ENCODE assay signal across 28 mouse cellular contexts in the genomic region with DNA sequence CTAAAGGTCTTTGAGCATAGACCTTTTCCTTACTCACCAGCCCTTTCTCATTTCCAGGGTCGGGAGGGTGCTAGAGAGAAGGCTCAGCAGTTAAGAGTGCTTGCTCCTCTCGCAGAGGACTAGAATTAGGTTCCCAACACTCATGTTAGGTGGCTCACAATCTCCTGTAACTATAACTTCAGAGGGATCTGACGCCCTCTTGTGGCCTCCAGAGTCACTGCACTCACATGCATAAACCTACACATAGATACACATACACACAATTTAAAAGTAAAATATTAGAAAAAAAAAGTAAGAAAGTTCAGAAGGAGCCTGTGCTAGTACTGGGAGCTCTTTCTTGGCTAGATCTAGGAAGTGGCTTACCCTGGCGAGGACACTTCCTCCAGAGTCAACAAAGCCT. TPM values are rescaled to one million over a fixed set of nuclear protein-coding genes. Genes with fewer than 3 reads are reported as not detected.
DNase-seq lines count a peak whose midpoint lies in the region; ATAC-seq and TF ChIP-seq lines count a peak whose summit lies in the region.
"Had no signal": no experiment of that assay in that cellular context is flagged by ENCODE, and none has a peak within 500 bp of the region (broad histone marks: within the 10 kb centered on the region; RNA-seq: fewer than 3 reads in every experiment).

No protein-coding gene starts in this region.

- WGBS in heart, adult 2 months: 93% methylated on average over 4 of the region's 4 CpGs
- WGBS in liver, postnatal 0 days (ENCODE audit: insufficient replicate concordance): 85% methylated on average over 4 of the region's 4 CpGs
- 73% methylated on average over 4 of the region's 4 CpGs for whole genome bisulfite sequencing in liver, embryonic 12.5 days (ENCODE audit: insufficient replicate concordance)

- H3K36me3 ChIP-seq in heart, adult 2 months (ENCODE audit: control insufficient read depth, insufficient read depth, low read length): no peaks in the 10 kb centered on the region
- no peaks in the 10 kb centered on the region for H3K36me3 ChIP-seq in liver, postnatal 0 days (replicated peaks; ENCODE audit: insufficient read depth, low read length)
- H3K36me3 ChIP-seq in liver, embryonic 12.5 days: no peaks in the 10 kb centered on the region
- H3K36me3 ChIP-seq: embryonic facial prominence, embryonic 13.5 days; forebrain, embryonic 12.5 days had no signal

- no peak overlapping the region for H3K9ac ChIP-seq in heart, adult 2 months (ENCODE audit: low read depth, low read length)
- no peak overlapping the region for H3K9ac ChIP-seq in liver, postnatal 0 days (replicated peaks)
- H3K9ac ChIP-seq in liver, embryonic 12.5 days: no peak overlapping the region
- H3K9ac ChIP-seq: embryonic facial prominence, embryonic 13.5 days; forebrain, embryonic 12.5 days; heart, embryonic 13.5 days; hindbrain, embryonic 12.5 days; midbrain, embryonic 12.5 days; neural tube, embryonic 12.5 days had no signal

- DNase-seq in heart, adult 2 months: no peak
- DNase-seq in heart, postnatal 36 days: no peak
- DNase-seq in liver, postnatal 0 days: no peak
- peak; percentile 44 for DNase-seq in ES-CJ7 (ENCODE audit: low read depth, low spot score)
- no peak for DNase-seq in brain, embryonic 14.5 days (ENCODE audit: low read depth)
- DNase-seq in kidney, postnatal 10 days: no peak
- DNase-seq: adrenal gland, postnatal 36 days; cerebellum, adult 11-12 months; cerebellum, postnatal 14 days; embryo, embryonic 11 days; gastrocnemius, postnatal 14 days; heart, adult 18-20 months; heart, postnatal 14 days; kidney, adult 2 months; kidney, postnatal 14 days; lung, postnatal 14 days; retina, postnatal 1 day; right cerebral cortex, postnatal 25 days; spleen, adult 18-20 months; thymus, postnatal 25 days had no signal

- TF ChIP-seq CTCF in heart, adult 2 months (IDR thresholded peaks at IDR 0.05): peak; percentile 43
- peak; percentile 37 for TF ChIP-seq CTCF in liver, postnatal 0 days (IDR thresholded peaks at IDR 0.05; ENCODE audit: low read depth)
- TF ChIP-seq CTCF in brain, embryonic 14.5 days (IDR thresholded peaks at IDR 0.05; ENCODE audit: borderline replicate concordance, extremely low read depth, insufficient read depth, insufficient read length): peak; percentile 33; the same call in 1 of the 2 replicates

- TF ChIP-seq POLR2A in heart, adult 2 months (IDR thresholded peaks at IDR 0.05; ENCODE audit: insufficient read depth, low read depth, low read length): no peak
- TF ChIP-seq POLR2A in brain, embryonic 14.5 days (IDR thresholded peaks at IDR 0.05; ENCODE audit: borderline replicate concordance, extremely low read depth, insufficient read depth, insufficient read length, poor library complexity, severe bottlenecking): no peak

- H3K4me1 ChIP-seq in heart, adult 2 months (ENCODE audit: control insufficient read depth, insufficient read depth, low read length): no peaks in the 10 kb centered on the region
- no peaks in the 10 kb centered on the region for H3K4me1 ChIP-seq in liver, postnatal 0 days (ENCODE audit: insufficient read depth)
- no peaks in the 10 kb centered on the region for H3K4me1 ChIP-seq in liver, embryonic 12.5 days
- H3K4me1 ChIP-seq: embryonic facial prominence, embryonic 13.5 days; forebrain, embryonic 12.5 days; heart, embryonic 13.5 days; hindbrain, embryonic 12.5 days; midbrain, embryonic 12.5 days; neural tube, embryonic 12.5 days had no signal

- H3K4me2 ChIP-seq in liver, postnatal 0 days (ENCODE audit: low read depth, low read length): no peak overlapping the region
- no peak overlapping the region for H3K4me2 ChIP-seq in liver, embryonic 12.5 days
- H3K4me2 ChIP-seq: embryonic facial prominence, embryonic 13.5 days; forebrain, embryonic 12.5 days; heart, embryonic 13.5 days; hindbrain, embryonic 12.5 days; midbrain, embryonic 12.5 days; neural tube, embryonic 12.5 days had no signal

- no peak for TF ChIP-seq EP300 in heart, adult 2 months (IDR thresholded peaks at IDR 0.05; ENCODE audit: insufficient read depth, low read depth, low read length)
- TF ChIP-seq EP300 in liver, postnatal 0 days (IDR thresholded peaks at IDR 0.05; ENCODE audit: low read depth): no peak

- ATAC-seq in liver, postnatal 0 days: no peak
- ATAC-seq in liver, embryonic 12.5 days: no peak

- H3K27me3 ChIP-seq in heart, adult 2 months (ENCODE audit: control insufficient read depth, insufficient read depth, low read length): no peaks in the 10 kb centered on the region
- no peaks in the 10 kb centered on the region for H3K27me3 ChIP-seq in liver, postnatal 0 days (ENCODE audit: insufficient read depth, low read length)
- H3K27me3 ChIP-seq in liver, embryonic 12.5 days (replicated peaks): no peaks in the 10 kb centered on the region
- H3K27me3 ChIP-seq: embryonic facial prominence, embryonic 13.5 days; forebrain, embryonic 12.5 days; heart, embryonic 13.5 days; hindbrain, embryonic 12.5 days; midbrain, embryonic 12.5 days; neural tube, embryonic 12.5 days had no signal

- no peaks in the 10 kb centered on the region for H3K79me2 ChIP-seq in heart, adult 2 months (replicated peaks; ENCODE audit: control insufficient read depth, insufficient read depth, low read length)

- no peak overlapping the region for H3K27ac ChIP-seq in heart, adult 2 months
- H3K27ac ChIP-seq in liver, postnatal 0 days (ENCODE audit: low read depth): no peak overlapping the region
- no peak overlapping the region for H3K27ac ChIP-seq in liver, embryonic 12.5 days
- H3K27ac ChIP-seq: embryonic facial prominence, embryonic 13.5 days; forebrain, embryonic 12.5 days; heart, embryonic 13.5 days; hindbrain, embryonic 12.5 days; midbrain, embryonic 12.5 days; neural tube, embryonic 12.5 days had no signal

- intact Hi-C loops in heart, adult 2 months (cut with DNase I): no loop called here
- intact Hi-C loops in heart, postnatal 36 days (cut with DNase I): loop anchor here (5.0 kb wide), 1 partner anchor 89 kb away; no protein-coding TSS in a partner anchor

- H3K9me3 ChIP-seq in liver, postnatal 0 days (ENCODE audit: low read length): no peaks in the 10 kb centered on the region
- no peaks in the 10 kb centered on the region; the same call in 1 of the 2 replicates for H3K9me3 ChIP-seq in liver, embryonic 12.5 days (replicated peaks)
- H3K9me3 ChIP-seq: forebrain, embryonic 12.5 days; hindbrain, embryonic 12.5 days; midbrain, embryonic 12.5 days; neural tube, embryonic 12.5 days had no signal

- no peak overlapping the region for H3K4me3 ChIP-seq in heart, adult 2 months
- no peak overlapping the region for H3K4me3 ChIP-seq in liver, postnatal 0 days (ENCODE audit: low read depth, low read length)
- H3K4me3 ChIP-seq in liver, embryonic 12.5 days: no peak overlapping the region
- H3K4me3 ChIP-seq: embryonic facial prominence, embryonic 13.5 days; erythroblast, embryonic 14.5 days; forebrain, embryonic 12.5 days; heart, embryonic 13.5 days; hindbrain, embryonic 12.5 days; midbrain, embryonic 12.5 days; neural tube, embryonic 12.5 days had no signal

RNA-seq across cellular contexts. Expression of gene Mrpl35, which starts 55.5 kb away (rescaled TPM):
- 10 to 100 TPM; 48.2 to 49.0 TPM for total RNA-seq in heart, adult 2 months (2021)
- polyA plus RNA-seq in heart, adult 2 months (2012; rRNA removed): 14.3 and 23.9 TPM in 2 replicates
- 10 to 100 TPM; 48.1 to 48.7 TPM for total RNA-seq in heart, postnatal 36 days (2021)
- polyA plus RNA-seq in liver, postnatal 0 days (2015; fragmentation: Nextera tagmentation; extraction: Ambion mirVana): 57.3 and 59.4 TPM in 2 replicates
- 81.6 and 82.7 TPM in 2 replicates for polyA plus RNA-seq in liver, embryonic 12.5 days (2016; fragmentation: Nextera tagmentation; extraction: Ambion mirVana)
- 11.9 and 13.2 TPM in 2 replicates for polyA plus RNA-seq in brain, embryonic 14.5 days (2012; rRNA removed)

RNA-seq across cellular contexts. Expression of gene Immt, which starts 59.8 kb away (rescaled TPM):
- total RNA-seq in heart, adult 2 months (2021): 100 to 1,000 TPM; 552 to 624 TPM
- 174 and 279 TPM in 2 replicates for polyA plus RNA-seq in heart, adult 2 months (2012; rRNA removed)
- 100 to 1,000 TPM; 614 to 663 TPM for total RNA-seq in heart, postnatal 36 days (2021)
- 82.5 and 88.1 TPM in 2 replicates for polyA plus RNA-seq in liver, postnatal 0 days (2015; fragmentation: Nextera tagmentation; extraction: Ambion mirVana)
- 156 and 176 TPM in 2 replicates for polyA plus RNA-seq in liver, embryonic 12.5 days (2016; fragmentation: Nextera tagmentation; extraction: Ambion mirVana)
- 54.7 and 81.2 TPM in 2 replicates for polyA plus RNA-seq in brain, embryonic 14.5 days (2012; rRNA removed)
